Mouse (Mus musculus) subcutaneous adipose tissue, adult 2 months (tissue): ENCODE data around the gene Kdm2a. TPM values are rescaled to one million over a fixed set of nuclear protein-coding genes. Genes with fewer than 3 reads are reported as not detected.

ENCODE experiments used
- polyA plus RNA-seq: library from polyadenylated mRNA; depleted of rRNA; stranded (reverse); fragments of >200 nt; gene quantifications from 2 replicates; pipeline ENCODE4 v1.2.3, GENCODE M21; 2012; ENCODE audit warnings: low replicate concordance; rRNA removed

The Kdm2a gene
- polyA plus RNA-seq, result 97.1 and 163 TPM in 2 replicates

GRCm38 (mm10) chr19:4397798-4398629, at the start of gene Kdm2a:
Gene Kdm2a (minus strand): TSS chr19:4398285.

GRCm38 (mm10) chr19:4439161-4439801, 41.2 kb upstream of the Kdm2a start, which contains the start of gene Rhod:
Gene Rhod (minus strand): TSS chr19:4439432.

GRCm38 (mm10) chr19:4306190-4306577, 91.9 kb downstream of the Kdm2a start, which contains the start of gene Grk2:
Gene Grk2 (minus strand): TSS chr19:4306222.

GRCm38 (mm10) chr19:4282898-4283553, 115.1 kb downstream of the Kdm2a start, which contains the start of gene Ankrd13d:
Gene Ankrd13d (minus strand): TSS chr19:4283137.

GRCm38 (mm10) chr19:4268566-4269361, 129.3 kb downstream of the Kdm2a start, which contains the start of gene Ssh3:
Gene Ssh3 (minus strand): TSS chr19:4269180.

Other genes starting within 250 kb of the Kdm2a start
- gene Coro1b, start 249.7 kb downstream of the Kdm2a start, polyA plus RNA-seq, result 355 and 367 TPM in 2 replicates
- gene Ptprcap, start 244.7 kb downstream of the Kdm2a start, polyA plus RNA-seq, result 5.9 and 12.6 TPM in 2 replicates
- 48.6 and 51.8 TPM in 2 replicates for gene Rps6kb2, start 234.9 kb downstream of the Kdm2a start, polyA plus RNA-seq
- 12.9 and 15.8 TPM in 2 replicates for gene Carns1, start 222.8 kb downstream of the Kdm2a start, polyA plus RNA-seq
- gene Tbc1d10c, start 207.0 kb downstream of the Kdm2a start, polyA plus RNA-seq, result 4.8 and 10.3 TPM in 2 replicates
- 495 and 521 TPM in 2 replicates for gene Ppp1ca, start 206.2 kb downstream of the Kdm2a start, polyA plus RNA-seq
- gene Rad9a, start 196.6 kb downstream of the Kdm2a start, polyA plus RNA-seq, result 37.6 and 43.6 TPM in 2 replicates
- 8.6 and 37.5 TPM in 2 replicates for gene Clcf1, start 184.0 kb downstream of the Kdm2a start, polyA plus RNA-seq
- not detected in 2 replicates for gene AC109138.7, start 183.9 kb downstream of the Kdm2a start, polyA plus RNA-seq
- gene Pold4, start 166.4 kb downstream of the Kdm2a start, polyA plus RNA-seq, result 133 and 268 TPM in 2 replicates
- 50.2 and 94.5 TPM in 2 replicates for gene Ssh3, start 129.1 kb downstream of the Kdm2a start, polyA plus RNA-seq
- gene Ankrd13d, start 115.1 kb downstream of the Kdm2a start, polyA plus RNA-seq, result 3.6 and 11.6 TPM in 2 replicates
- 78.6 and 99.4 TPM in 2 replicates for gene Grk2, start 92.1 kb downstream of the Kdm2a start, polyA plus RNA-seq
- gene Rhod, start 41.1 kb upstream of the Kdm2a start, polyA plus RNA-seq, result 22.7 and 23.8 TPM in 2 replicates
- gene Syt12, start 79.2 kb upstream of the Kdm2a start, polyA plus RNA-seq, result 11.8 and 61.1 TPM in 2 replicates
- gene 2010003K11Rik, start 100.3 kb upstream of the Kdm2a start, polyA plus RNA-seq, result 13.7 and 24.3 TPM in 2 replicates
- 576 and 645 TPM in 2 replicates for gene Pcx, start 112.2 kb upstream of the Kdm2a start, polyA plus RNA-seq
- 3.6 and 42.6 TPM in 2 replicates for gene Lrfn4, start 217.4 kb upstream of the Kdm2a start, polyA plus RNA-seq
- 54.7 and 99.8 TPM in 2 replicates for gene Rce1, start 227.4 kb upstream of the Kdm2a start, polyA plus RNA-seq